Mouse (Mus musculus): ENCODE results near the gene Glud1.

Gene Glud1

GRCm38 (mm10) chr14:34382921-34383704 lies 72.6 kb downstream of the Glud1 start:
- DNase-seq: no peak

GRCm38 (mm10) chr14:34393295-34393694 lies 82.8 kb downstream of the Glud1 start:
- no peak for DNase-seq
